Mouse (Mus musculus) spleen, adult 10 weeks (tissue): ENCODE measurements around the gene Klre1. TPM values are rescaled to one million over a fixed set of nuclear protein-coding genes. Genes with fewer than 3 reads are reported as not detected.

Source experiments
- polyA plus RNA-seq: library from polyadenylated mRNA; stranded (reverse); fragments of 350-450 nt; fragmentation: Illumina TruSeq; extraction: RNeasy Lipid Tissue Mini Kit (QIAGEN cat#74804); gene quantifications from one replicate; pipeline ENCODE4 v1.2.3, GENCODE M21; 2015; ENCODE audit warnings: low replicate concordance; ENCODE audit not compliant: insufficient read depth

Gene Klre1
- polyA plus RNA-seq, result 20.6 TPM

DNA sequence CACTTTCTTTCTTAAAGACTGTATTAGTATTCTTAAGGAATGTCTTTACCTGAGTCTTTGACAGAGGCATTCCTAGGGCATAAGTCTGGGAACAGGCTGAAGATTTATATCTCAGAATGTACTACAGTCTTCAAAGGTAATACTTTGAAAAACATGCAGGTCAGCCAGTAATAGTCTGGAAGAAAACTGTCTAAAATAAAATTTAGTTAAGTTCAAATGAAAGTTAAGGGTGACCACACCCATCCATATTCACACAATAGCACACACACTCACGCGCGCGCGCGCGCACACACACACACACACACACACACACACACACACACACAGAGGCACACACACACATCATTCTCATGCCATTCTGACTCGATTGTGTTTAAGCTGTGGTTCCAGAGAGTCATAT, at the start of gene Klre1:
TSS of gene Klre1 (plus strand) at position 301 of the 400 bp plus-strand sequence.

DNA sequence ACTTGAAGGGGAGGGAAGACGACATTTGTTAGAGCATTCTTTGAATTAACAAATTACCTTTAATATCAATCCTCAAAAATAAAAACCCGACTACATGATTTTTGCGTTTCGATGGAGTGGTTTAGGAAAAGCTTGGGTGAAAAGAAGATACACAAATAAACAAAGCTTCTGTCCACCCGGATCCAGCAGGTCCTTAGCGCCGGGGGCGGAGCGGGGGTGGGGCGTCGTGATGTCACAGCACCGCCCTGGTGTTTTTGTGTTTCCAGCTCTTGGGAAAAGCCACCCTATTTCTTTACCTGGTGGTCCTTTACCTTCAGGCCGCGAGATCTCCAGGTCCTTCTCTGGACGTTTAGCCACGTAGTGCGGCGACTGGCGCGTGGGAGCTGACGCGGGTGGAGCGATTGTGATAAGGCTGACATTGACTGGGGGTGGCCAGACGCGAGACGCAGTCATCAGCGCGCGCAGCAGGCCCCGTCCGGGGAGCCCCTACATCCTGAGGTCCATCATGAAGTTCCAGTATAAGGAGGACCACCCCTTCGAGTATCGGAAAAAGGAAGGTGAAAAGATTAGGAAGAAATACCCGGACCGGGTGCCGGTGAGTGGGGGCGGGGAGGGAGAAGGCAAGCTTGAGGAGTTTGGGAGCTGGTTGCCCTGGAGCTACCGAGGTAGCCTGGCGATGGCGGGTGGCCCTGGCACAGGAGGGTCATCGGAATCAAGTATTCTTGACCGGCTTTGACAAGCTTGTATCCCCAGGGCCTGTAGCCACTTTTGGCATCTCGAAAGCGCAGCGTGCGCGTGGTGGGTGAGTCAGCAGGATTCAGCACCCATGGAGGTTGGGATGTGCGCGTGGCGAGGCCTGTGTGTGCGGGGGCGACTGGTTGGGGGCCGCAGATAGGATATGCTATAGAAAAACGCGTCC, 44.5 kb upstream of the Klre1 start, which contains the start of gene Gabarapl1:
TSS of gene Gabarapl1 (plus strand) at position 219 of the 919 bp plus-strand sequence.

DNA sequence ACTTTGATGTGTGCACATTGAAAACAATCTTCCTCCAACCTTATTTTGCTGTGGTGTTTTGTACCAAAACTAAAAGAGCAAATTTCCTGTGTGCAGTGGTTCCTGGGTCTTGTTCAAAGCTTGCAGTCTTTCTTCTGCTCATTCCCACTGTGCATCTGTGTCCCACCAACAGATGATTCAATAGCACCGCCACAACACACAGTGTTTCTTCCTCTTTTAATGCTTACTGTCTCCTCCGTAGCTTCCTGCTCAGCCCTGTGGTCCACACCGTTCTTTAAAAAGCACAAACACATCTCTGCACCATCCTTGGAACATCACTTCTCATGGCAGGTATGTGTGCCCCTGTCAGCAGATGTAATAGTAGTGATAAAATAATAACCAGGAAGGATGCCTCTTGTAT, 13.8 kb downstream of the Klre1 start, which contains the start of gene Klrd1:
TSS of gene Klrd1 (plus strand) at position 275 of the 400 bp plus-strand sequence.

DNA sequence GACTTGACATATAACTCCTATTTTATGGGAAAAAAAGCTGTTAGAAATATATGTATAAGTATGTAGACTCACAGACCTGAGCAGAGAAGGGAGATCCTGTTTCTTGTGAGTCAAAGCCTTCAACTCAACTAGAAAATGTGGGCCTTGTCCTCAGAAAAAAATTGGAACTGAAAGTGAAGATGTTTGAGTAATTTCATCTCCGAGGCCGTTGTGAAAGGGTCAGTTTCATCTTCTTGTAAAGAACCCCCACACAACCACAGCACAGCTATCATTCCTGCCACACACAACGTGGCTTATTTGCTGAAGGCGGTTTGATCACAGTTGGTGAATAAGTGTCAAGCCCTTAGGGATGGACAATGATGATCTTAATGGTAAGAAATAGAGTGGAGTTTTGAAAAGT, 46.0 kb downstream of the Klre1 start, which contains the start of gene Klrk1:
TSS of gene Klrk1 (minus strand) at position 130 of the 400 bp plus-strand sequence.

Other genes with a start within 250 kb of the Klre1 start
- not detected for gene 4922502D21Rik, start 246.1 kb upstream of the Klre1 start, polyA plus RNA-seq
- 67.8 TPM for gene Clec12a, start 235.2 kb upstream of the Klre1 start, polyA plus RNA-seq
- gene Clec12b, start 192.0 kb upstream of the Klre1 start, polyA plus RNA-seq, result 1.3 TPM
- gene Clec1b, start 180.6 kb upstream of the Klre1 start, polyA plus RNA-seq, result 44.5 TPM
- 92.8 TPM for gene Clec9a, start 169.0 kb upstream of the Klre1 start, polyA plus RNA-seq
- 3.6 TPM for gene Clec1a, start 125.9 kb upstream of the Klre1 start, polyA plus RNA-seq
- gene Olr1, start 70.7 kb upstream of the Klre1 start, polyA plus RNA-seq, result 0.21 TPM
- not detected for gene Tmem52b, start 65.3 kb upstream of the Klre1 start, polyA plus RNA-seq
- 48.6 TPM for gene Gabarapl1, start 44.7 kb upstream of the Klre1 start, polyA plus RNA-seq
- gene Klrd1, start 13.9 kb downstream of the Klre1 start, polyA plus RNA-seq, result 143 TPM
- gene Klrk1, start 46.0 kb downstream of the Klre1 start, polyA plus RNA-seq, result 75.9 TPM
- gene Klrc3, start 65.4 kb downstream of the Klre1 start, polyA plus RNA-seq, result 3.4 TPM
- gene Klrc2, start 82.8 kb downstream of the Klre1 start, polyA plus RNA-seq, result 15.9 TPM
- gene Klrc1, start 101.1 kb downstream of the Klre1 start, polyA plus RNA-seq, result 18.9 TPM
- gene Klri1, start 139.2 kb downstream of the Klre1 start, polyA plus RNA-seq, result 20.7 TPM
- gene Klri2, start 162.6 kb downstream of the Klre1 start, polyA plus RNA-seq, result 9.2 TPM
- not detected for gene Gm156, start 206.4 kb downstream of the Klre1 start, polyA plus RNA-seq